Mouse (Mus musculus): ENCODE measurements around the gene Rrn3. TPM values are rescaled to one million over a fixed set of nuclear protein-coding genes. Genes with fewer than 3 reads are reported as not detected.
A peak's percentile ranks its signal among the peaks of the same experiment; 100 is the strongest.
"Not testable (repeated sequence)": the region's sequence is repeated elsewhere in the genome, so short reads cannot be mapped to it uniquely, and the experiment has no call there.

Gene Rrn3
- 43.6 and 54.5 TPM in 2 replicates for total RNA-seq (2017)

DNA sequence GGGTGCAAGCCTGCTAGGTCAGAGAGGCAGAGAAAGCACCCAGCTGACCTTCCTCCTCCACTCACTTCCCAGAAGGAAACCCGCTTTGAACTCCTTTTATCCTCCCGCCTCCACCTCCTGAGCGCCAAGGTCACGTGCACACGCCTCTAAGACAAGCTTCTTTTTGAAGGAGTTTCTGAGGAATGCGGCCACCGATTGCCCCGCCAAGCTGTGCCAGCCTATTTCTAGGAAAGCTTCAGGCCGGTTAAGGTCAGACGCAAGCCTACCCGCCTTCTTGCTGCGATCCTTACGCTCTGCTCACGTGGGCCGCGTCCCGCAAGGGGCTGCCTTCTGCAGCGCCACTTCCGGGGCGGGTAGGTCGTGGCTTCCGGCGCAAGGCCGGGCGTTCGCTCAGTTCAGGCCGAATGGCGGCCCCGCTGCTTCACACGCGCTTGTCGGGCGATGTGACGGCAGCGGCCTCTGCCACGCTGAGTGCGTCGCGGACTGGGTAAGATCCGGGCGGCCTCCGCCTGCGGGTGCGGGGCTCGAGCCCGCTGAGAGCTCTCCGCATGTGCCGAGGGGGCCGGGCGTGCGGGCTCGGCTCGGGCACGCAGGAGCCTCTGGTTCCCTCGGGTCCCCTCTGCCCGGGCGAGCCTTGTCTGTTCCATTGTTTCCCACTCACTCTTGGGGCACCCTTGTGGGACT lies at the start of gene Rrn3:
Gene Rrn3, plus strand, starts transcription at position 356 of the 684 bp plus-strand sequence.
- ATAC-seq (replicated peaks in 1 of 2; ENCODE audit: insufficient read depth in 1 of 2, low FRiP score in 2 of 2, low TSS enrichment in 1 of 2, low read depth in 1 of 2, poor library complexity in 2 of 2, severe bottlenecking in 2 of 2), result peak; percentile 97 to 99

DNA sequence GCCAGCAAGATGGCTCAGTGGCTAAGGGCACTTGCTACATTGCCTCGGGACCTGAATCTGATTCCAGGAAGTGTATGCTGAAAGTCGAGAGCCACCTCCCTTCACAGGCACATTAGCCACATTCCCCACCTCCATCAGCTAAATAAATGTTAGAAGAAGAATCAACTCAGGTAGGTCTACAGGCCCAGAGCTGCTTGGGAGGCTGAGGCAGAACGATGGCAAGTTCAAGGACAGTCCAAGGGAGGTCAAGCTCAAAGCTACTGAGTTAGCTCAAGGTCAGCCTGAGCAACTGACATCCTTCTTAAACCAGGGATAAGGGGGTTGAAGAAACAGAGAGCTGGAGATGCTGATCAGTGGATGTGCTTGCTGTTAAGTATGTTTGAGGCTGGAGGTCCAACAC lies 47.7 kb upstream of the Rrn3 start:
- no peak for ATAC-seq (replicated peaks in 1 of 2; ENCODE audit: insufficient read depth in 1 of 2, low FRiP score in 2 of 2, low TSS enrichment in 1 of 2, low read depth in 1 of 2, poor library complexity in 2 of 2, severe bottlenecking in 2 of 2)

DNA sequence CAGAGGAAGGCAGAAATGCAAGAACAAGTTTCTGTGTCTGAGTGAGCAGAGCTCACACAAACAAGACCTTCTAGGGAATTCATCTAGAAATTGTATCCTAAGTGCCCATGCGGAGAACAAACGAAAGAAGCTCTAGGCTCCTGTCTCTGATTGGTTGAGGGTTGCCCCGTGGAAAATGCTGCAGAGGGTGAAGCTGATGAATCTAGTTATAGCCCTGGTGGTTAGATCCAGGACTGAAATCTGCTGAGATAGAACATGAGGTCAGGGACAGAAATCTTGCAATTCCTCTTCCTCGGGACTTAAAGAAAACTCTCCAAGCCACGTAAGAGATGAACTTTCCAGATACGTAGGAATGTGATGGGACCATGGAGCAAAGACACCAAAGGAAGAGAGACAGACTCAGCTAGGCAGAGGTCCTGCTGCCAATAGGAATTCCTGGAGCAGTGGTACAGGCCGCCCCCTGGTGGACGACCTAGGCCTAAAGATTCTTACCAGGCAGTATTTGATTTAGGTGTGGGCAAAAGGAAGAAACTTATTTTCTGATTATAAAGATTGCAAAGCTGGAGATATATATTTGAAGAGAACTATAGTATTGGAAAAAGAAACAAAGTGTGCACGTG lies 46.9 kb upstream of the Rrn3 start:
- peak; percentile 51 to 53 for ATAC-seq (replicated peaks in 1 of 2; ENCODE audit: insufficient read depth in 1 of 2, low FRiP score in 2 of 2, low TSS enrichment in 1 of 2, low read depth in 1 of 2, poor library complexity in 2 of 2, severe bottlenecking in 2 of 2)

GRCm38 (mm10) chr16:13735977-13736376 lies 44.5 kb upstream of the Rrn3 start:
- ATAC-seq (replicated peaks in 1 of 2; ENCODE audit: insufficient read depth in 1 of 2, low FRiP score in 2 of 2, low TSS enrichment in 1 of 2, low read depth in 1 of 2, poor library complexity in 2 of 2, severe bottlenecking in 2 of 2), result no peak

GRCm38 (mm10) chr16:13739044-13739443 lies 41.5 kb upstream of the Rrn3 start:
- not testable (repeated sequence) for ATAC-seq (replicated peaks in 1 of 2; ENCODE audit: insufficient read depth in 1 of 2, low FRiP score in 2 of 2, low TSS enrichment in 1 of 2, low read depth in 1 of 2, poor library complexity in 2 of 2, severe bottlenecking in 2 of 2)

GRCm38 (mm10) chr16:13740844-13741243 lies 39.7 kb upstream of the Rrn3 start:
- no peak for ATAC-seq (replicated peaks in 1 of 2; ENCODE audit: insufficient read depth in 1 of 2, low FRiP score in 2 of 2, low TSS enrichment in 1 of 2, low read depth in 1 of 2, poor library complexity in 2 of 2, severe bottlenecking in 2 of 2)

DNA sequence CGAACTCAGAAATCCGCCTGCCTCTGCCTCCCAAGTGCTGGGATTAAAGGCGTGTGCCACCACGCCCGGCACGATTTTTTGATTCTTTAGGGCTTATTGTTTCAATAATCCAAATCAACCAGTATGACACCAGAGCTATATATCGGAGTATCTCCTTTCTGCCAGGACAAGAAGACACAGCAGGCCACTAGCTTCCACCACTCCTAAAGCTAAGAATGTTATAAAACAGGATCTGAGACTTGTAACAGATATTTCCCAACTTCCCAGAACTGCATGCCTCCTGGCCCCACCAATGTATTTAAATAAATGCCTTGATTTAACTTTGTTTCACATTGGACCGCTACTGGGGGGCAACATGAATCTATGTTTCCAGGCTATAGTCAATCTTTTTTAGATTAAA lies 32.8 kb upstream of the Rrn3 start:
- no peak for ATAC-seq (replicated peaks in 1 of 2; ENCODE audit: insufficient read depth in 1 of 2, low FRiP score in 2 of 2, low TSS enrichment in 1 of 2, low read depth in 1 of 2, poor library complexity in 2 of 2, severe bottlenecking in 2 of 2)

- no peak for ATAC-seq (replicated peaks in 1 of 2; ENCODE audit: insufficient read depth in 1 of 2, low FRiP score in 2 of 2, low TSS enrichment in 1 of 2, low read depth in 1 of 2, poor library complexity in 2 of 2, severe bottlenecking in 2 of 2)
These were observed 32.4 kb upstream of the Rrn3 start for GRCm38 (mm10) chr16:13748124-13748523.

DNA sequence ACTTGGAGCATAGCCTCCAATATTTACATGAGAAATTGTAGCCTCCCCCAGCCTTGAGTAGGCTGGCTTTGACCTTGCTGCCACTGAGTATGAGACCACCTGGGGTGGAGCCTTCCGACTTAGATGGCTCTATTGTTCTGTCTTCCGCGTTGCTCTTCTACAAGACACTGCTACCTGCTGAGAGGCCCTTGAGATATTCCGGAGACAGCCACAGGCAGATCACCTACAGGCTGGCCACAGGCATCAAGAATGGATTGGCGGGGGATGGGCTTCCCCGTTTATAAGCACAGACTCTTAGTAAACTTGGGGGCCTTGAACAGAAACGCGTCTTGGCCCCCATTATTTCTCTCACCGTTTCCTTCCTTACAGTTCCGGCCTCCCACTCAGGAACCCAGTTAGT lies 31.7 kb upstream of the Rrn3 start:
- not testable (repeated sequence) for ATAC-seq (replicated peaks in 1 of 2; ENCODE audit: insufficient read depth in 1 of 2, low FRiP score in 2 of 2, low TSS enrichment in 1 of 2, low read depth in 1 of 2, poor library complexity in 2 of 2, severe bottlenecking in 2 of 2)

GRCm38 (mm10) chr16:13749306-13749705 lies 31.2 kb upstream of the Rrn3 start:
- no peak for ATAC-seq (replicated peaks in 1 of 2; ENCODE audit: insufficient read depth in 1 of 2, low FRiP score in 2 of 2, low TSS enrichment in 1 of 2, low read depth in 1 of 2, poor library complexity in 2 of 2, severe bottlenecking in 2 of 2)

- no peak for ATAC-seq (replicated peaks in 1 of 2; ENCODE audit: insufficient read depth in 1 of 2, low FRiP score in 2 of 2, low TSS enrichment in 1 of 2, low read depth in 1 of 2, poor library complexity in 2 of 2, severe bottlenecking in 2 of 2)
These were observed 30.5 kb upstream of the Rrn3 start for GRCm38 (mm10) chr16:13749981-13750380.

DNA sequence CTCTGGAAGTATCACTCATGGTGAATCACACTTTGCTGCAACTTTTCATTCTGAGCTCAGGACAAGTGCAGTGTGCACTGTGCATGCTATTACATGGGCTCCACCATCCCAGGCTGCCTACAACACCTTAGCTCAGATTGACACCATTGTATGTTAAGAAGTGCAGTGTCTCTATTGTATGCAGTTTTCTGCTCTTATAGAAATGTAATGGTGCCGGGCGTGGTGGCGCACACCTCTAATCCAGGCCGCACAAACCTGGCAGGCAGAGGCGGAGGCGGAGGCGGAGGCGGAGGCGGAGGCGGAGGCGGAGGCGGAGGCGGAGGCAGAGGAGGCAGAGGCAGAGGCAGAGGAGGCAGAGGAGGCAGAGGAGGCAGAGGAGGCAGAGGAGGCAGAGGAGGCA lies 29.9 kb upstream of the Rrn3 start:
- ATAC-seq (replicated peaks in 1 of 2; ENCODE audit: insufficient read depth in 1 of 2, low FRiP score in 2 of 2, low TSS enrichment in 1 of 2, low read depth in 1 of 2, poor library complexity in 2 of 2, severe bottlenecking in 2 of 2), result no peak

DNA sequence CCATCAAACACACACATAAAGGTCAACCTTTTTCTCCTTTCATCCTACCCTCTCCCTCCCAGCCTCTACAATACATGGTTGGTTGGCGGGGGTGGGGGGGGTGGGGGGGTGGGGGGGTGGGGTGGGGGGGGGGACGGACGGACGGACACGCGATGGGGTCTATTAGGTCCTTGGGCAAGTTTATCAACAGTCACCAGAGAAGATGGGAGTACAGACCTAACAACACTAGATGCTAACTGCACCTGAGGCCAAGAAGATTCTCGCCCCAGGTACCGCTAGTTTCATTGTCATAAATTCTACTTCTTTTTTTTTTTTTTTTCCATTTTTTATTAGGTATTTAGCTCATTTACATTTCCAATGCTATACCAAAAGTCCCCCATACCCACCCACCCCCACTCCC lies 26.5 kb upstream of the Rrn3 start:
- ATAC-seq (replicated peaks in 1 of 2; ENCODE audit: insufficient read depth in 1 of 2, low FRiP score in 2 of 2, low TSS enrichment in 1 of 2, low read depth in 1 of 2, poor library complexity in 2 of 2, severe bottlenecking in 2 of 2), result no peak

- peak; percentile 99 to 100 for ATAC-seq (replicated peaks in 1 of 2; ENCODE audit: insufficient read depth in 1 of 2, low FRiP score in 2 of 2, low TSS enrichment in 1 of 2, low read depth in 1 of 2, poor library complexity in 2 of 2, severe bottlenecking in 2 of 2)
These were observed 25.9 kb upstream of the Rrn3 start for GRCm38 (mm10) chr16:13754400-13755190.

GRCm38 (mm10) chr16:13757823-13758222 lies 22.7 kb upstream of the Rrn3 start:
- no peak for ATAC-seq (replicated peaks in 1 of 2; ENCODE audit: insufficient read depth in 1 of 2, low FRiP score in 2 of 2, low TSS enrichment in 1 of 2, low read depth in 1 of 2, poor library complexity in 2 of 2, severe bottlenecking in 2 of 2)

GRCm38 (mm10) chr16:13762807-13763206 lies 17.7 kb upstream of the Rrn3 start:
- not testable (repeated sequence) for ATAC-seq (replicated peaks in 1 of 2; ENCODE audit: insufficient read depth in 1 of 2, low FRiP score in 2 of 2, low TSS enrichment in 1 of 2, low read depth in 1 of 2, poor library complexity in 2 of 2, severe bottlenecking in 2 of 2)

DNA sequence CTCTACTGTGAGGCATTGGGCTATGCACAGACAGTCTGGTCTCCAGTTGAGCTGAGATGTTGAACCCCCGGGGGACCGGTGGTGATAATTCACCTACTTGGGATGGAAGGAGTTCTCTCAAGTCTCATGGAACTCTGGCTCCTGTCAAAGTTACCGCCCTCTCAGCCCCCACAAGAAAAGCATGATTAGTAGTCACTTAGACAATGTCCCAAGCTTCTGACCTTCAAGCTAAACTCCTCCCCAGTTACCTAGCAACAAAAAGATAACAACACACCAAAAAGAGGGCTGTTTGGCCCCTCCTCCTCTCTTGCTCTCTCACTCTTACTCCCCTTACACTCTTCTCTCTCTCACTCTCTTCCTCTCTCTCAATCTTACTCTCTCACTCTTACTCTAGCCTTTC lies 16.0 kb upstream of the Rrn3 start:
- ATAC-seq (replicated peaks in 1 of 2; ENCODE audit: insufficient read depth in 1 of 2, low FRiP score in 2 of 2, low TSS enrichment in 1 of 2, low read depth in 1 of 2, poor library complexity in 2 of 2, severe bottlenecking in 2 of 2), result no peak

DNA sequence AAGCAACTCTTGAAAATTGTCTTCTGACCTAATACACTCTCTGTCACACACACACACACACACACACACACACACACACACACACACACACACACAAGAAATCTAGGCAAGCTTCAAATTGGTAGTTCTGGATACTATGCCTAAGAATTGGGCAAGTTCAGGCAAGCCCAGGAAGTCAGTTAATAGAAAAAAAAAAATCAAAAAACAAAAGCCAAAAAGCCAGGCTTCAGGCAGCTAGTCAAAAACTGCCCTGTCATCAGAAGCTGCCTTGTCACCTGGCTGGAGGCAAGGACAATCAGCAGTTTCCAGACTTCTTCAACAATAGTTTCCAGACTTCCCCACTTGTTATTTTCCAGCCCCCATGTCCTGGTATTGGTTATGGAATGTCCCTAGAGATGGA lies 14.1 kb upstream of the Rrn3 start:
- 0 out of 4 replicates have a peak, but pooled peaks of 1 of the 2 experiments have one; percentile 17 for ATAC-seq (replicated peaks in 1 of 2; ENCODE audit: insufficient read depth in 1 of 2, low FRiP score in 2 of 2, low TSS enrichment in 1 of 2, low read depth in 1 of 2, poor library complexity in 2 of 2, severe bottlenecking in 2 of 2)
